Mouse (Mus musculus): ENCODE data around the gene Rspo1. TPM values are rescaled to one million over a fixed set of nuclear protein-coding genes. Genes with fewer than 3 reads are reported as not detected.

Gene Rspo1
- polyA plus RNA-seq, 1 experiment = not detected

GRCm38 (mm10) chr4:124951036-124951433 is 35.2 kb upstream of the Rspo1 start:
- 54% methylated on average over 10 of the region's 10 CpGs for WGBS
- Histone ChIP-seq H3K4me3 (ENCODE audit: insufficient read depth, low read depth, low read length) (no peak overlapping the region), H3K27ac (ENCODE audit: insufficient read depth, low read depth, low read length) (no peak overlapping the region), H3K4me1 (ENCODE audit: control insufficient read depth, insufficient read depth, low read length) (no peaks in the 10 kb centered on the region)
- TF ChIP-seq CTCF (IDR thresholded peaks at IDR 0.05; ENCODE audit: insufficient read depth, low read depth, low read length) = no peak
- TF ChIP-seq POLR2A (IDR thresholded peaks at IDR 0.05; ENCODE audit: insufficient read depth, low read depth, low read length) = no peak

- WGBS = 56% methylated on average over 4 of the region's 4 CpGs
- TF ChIP-seq POLR2A (IDR thresholded peaks at IDR 0.05; ENCODE audit: insufficient read depth, low read depth, low read length) (no peak), CTCF (IDR thresholded peaks at IDR 0.05; ENCODE audit: insufficient read depth, low read depth, low read length) (no peak)
- Histone ChIP-seq H3K4me1 (ENCODE audit: control insufficient read depth, insufficient read depth, low read length) (no peaks in the 10 kb centered on the region), H3K4me3 (ENCODE audit: insufficient read depth, low read depth, low read length) (no peak overlapping the region), H3K27ac (ENCODE audit: insufficient read depth, low read depth, low read length) (no peak overlapping the region)
These were observed 32.7 kb upstream of the Rspo1 start for GRCm38 (mm10) chr4:124953546-124953945.

GRCm38 (mm10) chr4:124957284-124957683 is 28.9 kb upstream of the Rspo1 start:
- no peak overlapping the region for H3K27ac ChIP-seq (ENCODE audit: insufficient read depth, low read depth, low read length)
- no peak overlapping the region for H3K4me3 ChIP-seq (ENCODE audit: insufficient read depth, low read depth, low read length)
- no peaks in the 10 kb centered on the region for H3K4me1 ChIP-seq (ENCODE audit: control insufficient read depth, insufficient read depth, low read length)
- WGBS = 80% methylated on average over 2 of the region's 2 CpGs
- TF ChIP-seq CTCF (IDR thresholded peaks at IDR 0.05; ENCODE audit: insufficient read depth, low read depth, low read length) = no peak
- no peak for TF ChIP-seq POLR2A (IDR thresholded peaks at IDR 0.05; ENCODE audit: insufficient read depth, low read depth, low read length)

GRCm38 (mm10) chr4:124959062-124959461 is 27.2 kb upstream of the Rspo1 start:
- TF ChIP-seq CTCF (IDR thresholded peaks at IDR 0.05; ENCODE audit: insufficient read depth, low read depth, low read length) (no peak), POLR2A (IDR thresholded peaks at IDR 0.05; ENCODE audit: insufficient read depth, low read depth, low read length) (no peak)
- WGBS = 82% methylated on average over 11 of the region's 11 CpGs
- no peak overlapping the region for H3K27ac ChIP-seq (ENCODE audit: insufficient read depth, low read depth, low read length)
- H3K4me1 ChIP-seq (ENCODE audit: control insufficient read depth, insufficient read depth, low read length) = no peaks in the 10 kb centered on the region
- no peak overlapping the region for H3K4me3 ChIP-seq (ENCODE audit: insufficient read depth, low read depth, low read length)

GRCm38 (mm10) chr4:124960940-124961339 is 25.3 kb upstream of the Rspo1 start:
- Histone ChIP-seq H3K4me3 (ENCODE audit: insufficient read depth, low read depth, low read length) (no peak overlapping the region), H3K4me1 (ENCODE audit: control insufficient read depth, insufficient read depth, low read length) (no peaks in the 10 kb centered on the region), H3K27ac (ENCODE audit: insufficient read depth, low read depth, low read length) (no peak overlapping the region)
- WGBS = 81% methylated on average over 11 of the region's 11 CpGs
- TF ChIP-seq CTCF (IDR thresholded peaks at IDR 0.05; ENCODE audit: insufficient read depth, low read depth, low read length) (no peak), POLR2A (IDR thresholded peaks at IDR 0.05; ENCODE audit: insufficient read depth, low read depth, low read length) (no peak)

GRCm38 (mm10) chr4:124962576-124962975 is 23.7 kb upstream of the Rspo1 start:
- no peak overlapping the region for H3K27ac ChIP-seq (ENCODE audit: insufficient read depth, low read depth, low read length)
- TF ChIP-seq POLR2A (IDR thresholded peaks at IDR 0.05; ENCODE audit: insufficient read depth, low read depth, low read length) (no peak), CTCF (IDR thresholded peaks at IDR 0.05; ENCODE audit: insufficient read depth, low read depth, low read length) (no peak)
- WGBS = 57% methylated on average over 11 of the region's 11 CpGs

GRCm38 (mm10) chr4:124964912-124965599 is 21.2 kb upstream of the Rspo1 start:
- WGBS = 28% methylated on average over 8 of the region's 8 CpGs
- no peaks in the 10 kb centered on the region for H3K4me1 ChIP-seq (ENCODE audit: control insufficient read depth, insufficient read depth, low read length)
- TF ChIP-seq POLR2A (IDR thresholded peaks at IDR 0.05; ENCODE audit: insufficient read depth, low read depth, low read length) (no peak), CTCF (IDR thresholded peaks at IDR 0.05; ENCODE audit: insufficient read depth, low read depth, low read length) (no peak)
- no peak overlapping the region for H3K4me3 ChIP-seq (ENCODE audit: insufficient read depth, low read depth, low read length)
- H3K27ac ChIP-seq (ENCODE audit: insufficient read depth, low read depth, low read length) = no peak overlapping the region

More at GRCm38 (mm10) chr4:124962576-124962975, 23.7 kb upstream of the Rspo1 start:
- Histone ChIP-seq H3K4me1 (ENCODE audit: control insufficient read depth, insufficient read depth, low read length) (no peaks in the 10 kb centered on the region), H3K4me3 (ENCODE audit: insufficient read depth, low read depth, low read length) (no peak overlapping the region)

GRCm38 (mm10) chr4:124968711-124969110 is 17.5 kb upstream of the Rspo1 start:
- Histone ChIP-seq H3K4me3 (ENCODE audit: insufficient read depth, low read depth, low read length) (no peak overlapping the region), H3K27ac (ENCODE audit: insufficient read depth, low read depth, low read length) (no peak overlapping the region), H3K4me1 (ENCODE audit: control insufficient read depth, insufficient read depth, low read length) (no peaks in the 10 kb centered on the region)
- WGBS = 30% methylated on average over 6 of the region's 6 CpGs
- TF ChIP-seq POLR2A (IDR thresholded peaks at IDR 0.05; ENCODE audit: insufficient read depth, low read depth, low read length) = no peak
- TF ChIP-seq CTCF (IDR thresholded peaks at IDR 0.05; ENCODE audit: insufficient read depth, low read depth, low read length) = no peak

- 64% methylated on average over 7 of the region's 7 CpGs for WGBS
- no peak overlapping the region for H3K27ac ChIP-seq (ENCODE audit: insufficient read depth, low read depth, low read length)
- no peak overlapping the region for H3K4me3 ChIP-seq (ENCODE audit: insufficient read depth, low read depth, low read length)
- no peaks in the 10 kb centered on the region for H3K4me1 ChIP-seq (ENCODE audit: control insufficient read depth, insufficient read depth, low read length)
- TF ChIP-seq POLR2A (IDR thresholded peaks at IDR 0.05; ENCODE audit: insufficient read depth, low read depth, low read length) (no peak), CTCF (IDR thresholded peaks at IDR 0.05; ENCODE audit: insufficient read depth, low read depth, low read length) (no peak)
These were observed 16.9 kb upstream of the Rspo1 start for GRCm38 (mm10) chr4:124969219-124969848.
